In genomic region chr15:86335781-86336180, GRCm38 (mm10) we compare ENCODE assay signal across 23 mouse cellular contexts.
A peak's percentile ranks its signal among the peaks of the same experiment; 100 is the strongest.
DNase-seq lines count a peak whose midpoint lies in the region; ATAC-seq and TF ChIP-seq lines count a peak whose summit lies in the region.
"Had no signal": no experiment of that assay in that cellular context is flagged by ENCODE, and none has a peak within 500 bp of the region (broad histone marks: within the 10 kb centered on the region; RNA-seq: fewer than 3 reads in every experiment).

No protein-coding gene starts in this region.

- peak; percentile 46 for DNase-seq in kidney, postnatal 10 days
- no peak for DNase-seq in kidney, adult 18-20 months
- DNase-seq in midbrain, embryonic 14.5 days = no peak
- DNase-seq in midbrain, postnatal 0 days (ENCODE audit: low spot score) = no peak
- peak; percentile 46 for DNase-seq in T-cell, adult 2 months (ENCODE audit: low spot score)
- peak; percentile 51 for DNase-seq in naive thymus-derived CD4-positive, alpha-beta T cell, adult 2 months (ENCODE audit: low read depth)
- DNase-seq in cerebellum, adult 8-10 months = no peak
- no peak for DNase-seq in layer of hippocampus, postnatal 10 days (ENCODE audit: low spot score in 2 of 2)
- DNase-seq: adrenal gland, postnatal 10 days; cerebellum, adult 18-20 months; cerebellum, postnatal 25 days; forebrain, postnatal 0 days; gastrocnemius, postnatal 25 days; heart, adult 2 months; liver, embryonic 13.5 days; lung, adult 2 months; spleen, adult 18-20 months had no signal

- no peak overlapping the region for H3K4me3 ChIP-seq in midbrain, embryonic 14.5 days (replicated peaks; ENCODE audit: low read depth, low read length)
- no peak overlapping the region for H3K4me3 ChIP-seq in midbrain, postnatal 0 days (ENCODE audit: low read depth, low read length)
- H3K4me3 ChIP-seq: embryonic facial prominence, embryonic 12.5 days; heart, adult 2 months; left cerebral cortex, adult 2 months; liver, embryonic 13.5 days; midbrain, embryonic 10.5 days had no signal

- H3K4me2 ChIP-seq in midbrain, embryonic 14.5 days (ENCODE audit: low read length) = no peak overlapping the region
- no peak overlapping the region for H3K4me2 ChIP-seq in midbrain, postnatal 0 days (ENCODE audit: low read depth, low read length, poor library complexity, severe bottlenecking)
- H3K4me2 ChIP-seq: embryonic facial prominence, embryonic 12.5 days; hindbrain, embryonic 14.5 days; liver, embryonic 13.5 days had no signal

- ATAC-seq in midbrain, embryonic 14.5 days (ENCODE audit: low FRiP score, low TSS enrichment) = no peak
- ATAC-seq in midbrain, postnatal 0 days (ENCODE audit: low FRiP score) = no peak
- ATAC-seq: forebrain, postnatal 0 days; inflammation-experienced regulatory T-cells, adult 6 months had no signal

- H3K27ac ChIP-seq in midbrain, embryonic 14.5 days (replicated peaks; ENCODE audit: low read depth, low read length) = 0 out of 2 replicates have a peak overlapping the region, but pooled peaks have one; percentile 9
- H3K27ac ChIP-seq in midbrain, postnatal 0 days (ENCODE audit: low read depth, low read length) = no peak overlapping the region
- H3K27ac ChIP-seq: embryonic facial prominence, embryonic 12.5 days; heart, adult 2 months; hindbrain, embryonic 14.5 days; left cerebral cortex, adult 2 months; liver, embryonic 13.5 days; macrophage; midbrain, embryonic 10.5 days had no signal

- H3K4me1 ChIP-seq in midbrain, embryonic 14.5 days (ENCODE audit: control insufficient read depth, insufficient read depth, low read length) = peaks cover 15% of the 10 kb centered on the region
- H3K4me1 ChIP-seq in midbrain, postnatal 0 days (ENCODE audit: insufficient read depth, low read length) = peaks cover 9% of the 10 kb centered on the region; the same call in 1 of the 2 replicates
- H3K4me1 ChIP-seq: embryonic facial prominence, embryonic 12.5 days; liver, embryonic 13.5 days had no signal

- no peak for TF ChIP-seq CTCF in midbrain, postnatal 0 days (IDR thresholded peaks at IDR 0.05)

- H3K36me3 ChIP-seq in midbrain, embryonic 14.5 days (ENCODE audit: control insufficient read depth, insufficient read depth, low read length) = no peaks in the 10 kb centered on the region
- no peaks in the 10 kb centered on the region for H3K36me3 ChIP-seq in midbrain, postnatal 0 days (ENCODE audit: insufficient read depth, low read length)
- H3K36me3 ChIP-seq: embryonic facial prominence, embryonic 12.5 days; liver, embryonic 13.5 days; midbrain, embryonic 10.5 days had no signal

- no peaks in the 10 kb centered on the region for H3K27me3 ChIP-seq in midbrain, embryonic 14.5 days (ENCODE audit: control insufficient read depth, insufficient read depth, low read length)
- no peaks in the 10 kb centered on the region for H3K27me3 ChIP-seq in midbrain, postnatal 0 days (ENCODE audit: insufficient read depth, low read length)
- H3K27me3 ChIP-seq: embryonic facial prominence, embryonic 12.5 days; liver, embryonic 13.5 days had no signal

- H3K9me3 ChIP-seq in midbrain, embryonic 14.5 days (ENCODE audit: control insufficient read depth, low read length) = no peaks in the 10 kb centered on the region
- no peaks in the 10 kb centered on the region for H3K9me3 ChIP-seq in midbrain, postnatal 0 days (ENCODE audit: low read length)
- H3K9me3 ChIP-seq: embryonic facial prominence, embryonic 12.5 days; liver, embryonic 13.5 days; midbrain, embryonic 10.5 days had no signal

- no peak overlapping the region for H3K9ac ChIP-seq in midbrain, embryonic 14.5 days (replicated peaks; ENCODE audit: low read length)
- H3K9ac ChIP-seq in midbrain, postnatal 0 days (replicated peaks; ENCODE audit: low read length, poor library complexity, severe bottlenecking) = no peak overlapping the region
- H3K9ac ChIP-seq: embryonic facial prominence, embryonic 12.5 days; forebrain, postnatal 0 days; hindbrain, embryonic 14.5 days; liver, embryonic 13.5 days had no signal

- 86% methylated on average over 1 of the region's 1 CpGs for WGBS in midbrain, embryonic 14.5 days
- WGBS in midbrain, postnatal 0 days = 72% methylated on average over 1 of the region's 1 CpGs

Comparison
In these comparisons a context has a peak if more than half of its experiments do, and no peak if none do; other contexts are left out.
1. DNase-seq: peak in kidney, postnatal 10 days (single experiment), T-cell, adult 2 months (single experiment) and naive thymus-derived CD4-positive, alpha-beta T cell, adult 2 months (single experiment); none in kidney, adult 18-20 months (single experiment), midbrain, embryonic 14.5 days (single experiment), midbrain, postnatal 0 days (single experiment), cerebellum, adult 8-10 months (single experiment) and layer of hippocampus, postnatal 10 days (0 of 2).